Mouse (Mus musculus): Measurements from ENCODE around the gene Cdk8. TPM values are rescaled to one million over a fixed set of nuclear protein-coding genes. Genes with fewer than 3 reads are reported as not detected.
"Not testable (repeated sequence)": the region's sequence is repeated elsewhere in the genome, so short reads cannot be mapped to it uniquely, and the experiment has no call there.

Gene Cdk8
- polyA plus RNA-seq (2012; rRNA removed), result 46.9 and 47.1 TPM in 2 replicates

GRCm38 (mm10) chr5:146230864-146231654 is at the start of gene Cdk8:
TSS of gene Cdk8 (plus strand) at chr5:146231230.
- DNase-seq, result peak; percentile 88
- peak within 1 kb of the TSS; percentile 69 for H3K27ac ChIP-seq (ENCODE audit: control insufficient read depth, insufficient read depth, low read length)
- H3K4me1 ChIP-seq (replicated peaks; ENCODE audit: control insufficient read depth, insufficient read depth, low read length), result peaks cover 2% of the 10 kb centered on the region; the same call in 1 of the 2 replicates
- H3K4me3 ChIP-seq (ENCODE audit: control insufficient read depth, insufficient read depth, low read length), result peak within 1 kb of the TSS; percentile 64
- no peaks in the 10 kb centered on the region for H3K27me3 ChIP-seq (ENCODE audit: control insufficient read depth, insufficient read depth, low read length)
- TF ChIP-seq CTCF (IDR thresholded peaks at IDR 0.05; ENCODE audit: borderline replicate concordance, control insufficient read depth, extremely low read depth, insufficient read depth, low read length, poor library complexity) (no peak; the same call in 1 of the 2 replicates), POLR2A (IDR thresholded peaks at IDR 0.05; ENCODE audit: control insufficient read depth, extremely low read depth, insufficient read depth, low read length, poor library complexity) (peak; percentile 64; the same call in 1 of the 2 replicates)
- WGBS, result under 1% methylated on average over 101 of the region's 102 CpGs
- no peaks in the 10 kb centered on the region for H3K36me3 ChIP-seq (ENCODE audit: control insufficient read depth, insufficient read depth, low read length)

GRCm38 (mm10) chr5:146185204-146185603 is 45.8 kb upstream of the Cdk8 start, which contains the start of gene 1700001J03Rik:
TSS of gene 1700001J03Rik (minus strand) at chr5:146185304.
- H3K27me3 ChIP-seq (ENCODE audit: control insufficient read depth, insufficient read depth, low read length); H3K4me3 ChIP-seq (ENCODE audit: control insufficient read depth, insufficient read depth, low read length); H3K27ac ChIP-seq (ENCODE audit: control insufficient read depth, insufficient read depth, low read length); H3K4me1 ChIP-seq (replicated peaks; ENCODE audit: control insufficient read depth, insufficient read depth, low read length); DNase-seq; H3K36me3 ChIP-seq (ENCODE audit: control insufficient read depth, insufficient read depth, low read length): not testable (repeated sequence)
- WGBS, result 74% methylated on average over 4 of the region's 4 CpGs

GRCm38 (mm10) chr5:146187441-146187840 is 43.6 kb upstream of the Cdk8 start:
- H3K27me3 ChIP-seq (ENCODE audit: control insufficient read depth, insufficient read depth, low read length); H3K27ac ChIP-seq (ENCODE audit: control insufficient read depth, insufficient read depth, low read length); H3K36me3 ChIP-seq (ENCODE audit: control insufficient read depth, insufficient read depth, low read length); H3K4me1 ChIP-seq (replicated peaks; ENCODE audit: control insufficient read depth, insufficient read depth, low read length); H3K4me3 ChIP-seq (ENCODE audit: control insufficient read depth, insufficient read depth, low read length): not testable (repeated sequence)
- 25% methylated on average over 5 of the region's 5 CpGs for WGBS
- DNase-seq, result peak; percentile 66

- Histone ChIP-seq H3K27me3 (ENCODE audit: control insufficient read depth, insufficient read depth, low read length) (no peaks in the 10 kb centered on the region), H3K4me3 (ENCODE audit: control insufficient read depth, insufficient read depth, low read length) (no peak overlapping the region), H3K36me3 (ENCODE audit: control insufficient read depth, insufficient read depth, low read length) (no peaks in the 10 kb centered on the region), H3K4me1 (replicated peaks; ENCODE audit: control insufficient read depth, insufficient read depth, low read length) (no peaks in the 10 kb centered on the region), H3K27ac (ENCODE audit: control insufficient read depth, insufficient read depth, low read length) (no peak overlapping the region)
- TF ChIP-seq CTCF (IDR thresholded peaks at IDR 0.05; ENCODE audit: borderline replicate concordance, control insufficient read depth, extremely low read depth, insufficient read depth, low read length, poor library complexity) (no peak), POLR2A (IDR thresholded peaks at IDR 0.05; ENCODE audit: control insufficient read depth, extremely low read depth, insufficient read depth, low read length, poor library complexity) (no peak)
- DNase-seq, result no peak
- 93% methylated on average over 1 of the region's 1 CpGs for WGBS
Measured at GRCm38 (mm10) chr5:146188144-146188543, 42.9 kb upstream of the Cdk8 start.

GRCm38 (mm10) chr5:146188712-146189111 is 42.3 kb upstream of the Cdk8 start:
- WGBS, result 96% methylated on average over 7 of the region's 7 CpGs
- DNase-seq, result no peak
- TF ChIP-seq CTCF (IDR thresholded peaks at IDR 0.05; ENCODE audit: borderline replicate concordance, control insufficient read depth, extremely low read depth, insufficient read depth, low read length, poor library complexity) (no peak), POLR2A (IDR thresholded peaks at IDR 0.05; ENCODE audit: control insufficient read depth, extremely low read depth, insufficient read depth, low read length, poor library complexity) (no peak)
- H3K27ac ChIP-seq (ENCODE audit: control insufficient read depth, insufficient read depth, low read length), result no peak overlapping the region
- no peaks in the 10 kb centered on the region for H3K27me3 ChIP-seq (ENCODE audit: control insufficient read depth, insufficient read depth, low read length)
- no peaks in the 10 kb centered on the region for H3K36me3 ChIP-seq (ENCODE audit: control insufficient read depth, insufficient read depth, low read length)
- H3K4me3 ChIP-seq (ENCODE audit: control insufficient read depth, insufficient read depth, low read length), result no peak overlapping the region
- H3K4me1 ChIP-seq (replicated peaks; ENCODE audit: control insufficient read depth, insufficient read depth, low read length), result no peaks in the 10 kb centered on the region

GRCm38 (mm10) chr5:146190093-146190492 is 40.9 kb upstream of the Cdk8 start:
- Histone ChIP-seq H3K27ac (ENCODE audit: control insufficient read depth, insufficient read depth, low read length) (no peak overlapping the region), H3K4me1 (replicated peaks; ENCODE audit: control insufficient read depth, insufficient read depth, low read length) (no peaks in the 10 kb centered on the region), H3K27me3 (ENCODE audit: control insufficient read depth, insufficient read depth, low read length) (no peaks in the 10 kb centered on the region), H3K4me3 (ENCODE audit: control insufficient read depth, insufficient read depth, low read length) (no peak overlapping the region), H3K36me3 (ENCODE audit: control insufficient read depth, insufficient read depth, low read length) (no peaks in the 10 kb centered on the region)
- 60% methylated on average over 4 of the region's 4 CpGs for WGBS
- DNase-seq, result no peak
- TF ChIP-seq POLR2A (IDR thresholded peaks at IDR 0.05; ENCODE audit: control insufficient read depth, extremely low read depth, insufficient read depth, low read length, poor library complexity) (no peak), CTCF (IDR thresholded peaks at IDR 0.05; ENCODE audit: borderline replicate concordance, control insufficient read depth, extremely low read depth, insufficient read depth, low read length, poor library complexity) (no peak)
